Mouse (Mus musculus): Measurements from ENCODE around the gene P3h4.

Gene P3h4
- long read RNA-seq, experiment 1, transcript P3h4-201 (8 exons, 2,178 nt): major isoform, 33 of 36 reads
- long read RNA-seq, experiment 1, partial matches to known transcripts: 1 of 36 reads
- long read RNA-seq, experiment 1, other reads (novel, unspliced or antisense): 2 of 36 reads
- long read RNA-seq, experiment 2, transcript P3h4-201 (8 exons, 2,178 nt): major isoform, 87 of 100 reads
- long read RNA-seq, experiment 2, partial matches to known transcripts: 4 of 100 reads
- long read RNA-seq, experiment 2, other reads (novel, unspliced or antisense): 9 of 100 reads

GRCm38 (mm10) chr11:100414021-100414913, at the start of gene P3h4:
P3h4 (minus strand) TSS chr11:100414836.
- intact Hi-C loops (cut with DNase I): no loop called here

GRCm38 (mm10) chr11:100462699-100463098, 48.1 kb upstream of the P3h4 start:
- intact Hi-C loops (cut with DNase I): no loop called here

- intact Hi-C loops (cut with DNase I): no loop called here
Measured at GRCm38 (mm10) chr11:100457711-100458110, 43.1 kb upstream of the P3h4 start.

- intact Hi-C loops (cut with DNase I): no loop called here
Measured at GRCm38 (mm10) chr11:100457247-100457646, 42.6 kb upstream of the P3h4 start.

- intact Hi-C loops (cut with DNase I): no loop called here
Measured at GRCm38 (mm10) chr11:100442625-100443024, 28.0 kb upstream of the P3h4 start.

- intact Hi-C loops (cut with DNase I): no loop called here
Measured at GRCm38 (mm10) chr11:100441797-100442196, 27.2 kb upstream of the P3h4 start, which contains the start of the genes Nt5c3b and Klhl10. Nt5c3b (minus strand) TSS chr11:100441808. Klhl10 (plus strand) TSS chr11:100441917.

- intact Hi-C loops (cut with DNase I): no loop called here
Measured at GRCm38 (mm10) chr11:100440691-100441522, 26.3 kb upstream of the P3h4 start.

GRCm38 (mm10) chr11:100437901-100438300, 23.3 kb upstream of the P3h4 start:
- intact Hi-C loops (cut with DNase I): no loop called here

GRCm38 (mm10) chr11:100435678-100436246, 21.1 kb upstream of the P3h4 start:
- intact Hi-C loops (cut with DNase I): no loop called here

- intact Hi-C loops (cut with DNase I): no loop called here
Measured at GRCm38 (mm10) chr11:100432002-100432401, 17.4 kb upstream of the P3h4 start.

- intact Hi-C loops (cut with DNase I): no loop called here
Measured at GRCm38 (mm10) chr11:100430052-100430451, 15.4 kb upstream of the P3h4 start.

- intact Hi-C loops (cut with DNase I): loop anchor here (5.0 kb wide), 2 partner anchors 44 to 129 kb away; partner anchors contain the start of gene Klhl11
Measured at GRCm38 (mm10) chr11:100428612-100429199, 14.1 kb upstream of the P3h4 start.

GRCm38 (mm10) chr11:100426820-100427219, 12.2 kb upstream of the P3h4 start:
- intact Hi-C loops (cut with DNase I): loop anchor here (2.0 to 5.0 kb wide), 3 partner anchors 45 to 274 kb away; partner anchors contain the start of gene Klhl11

- intact Hi-C loops (cut with DNase I): loop anchor here (2.0 to 5.0 kb wide), 3 partner anchors 46 to 275 kb away; partner anchors contain the start of gene Klhl11
Measured at GRCm38 (mm10) chr11:100425851-100426250, 11.2 kb upstream of the P3h4 start.

GRCm38 (mm10) chr11:100423836-100424235, 9.2 kb upstream of the P3h4 start:
- intact Hi-C loops (cut with DNase I): no loop called here

- intact Hi-C loops (cut with DNase I): no loop called here
Measured at GRCm38 (mm10) chr11:100421537-100421936, 6.9 kb upstream of the P3h4 start.

- intact Hi-C loops (cut with DNase I): no loop called here
Measured at GRCm38 (mm10) chr11:100414914-100415822, 532 bp upstream of the P3h4 start, which contains the start of gene Fkbp10. Fkbp10 (plus strand) TSS chr11:100415697.

- intact Hi-C loops (cut with DNase I): no loop called here
Measured at GRCm38 (mm10) chr11:100413541-100413940, 1.1 kb downstream of the P3h4 start.

GRCm38 (mm10) chr11:100411736-100412135, 2.9 kb downstream of the P3h4 start:
- intact Hi-C loops (cut with DNase I): no loop called here

Data from adrenal gland (tissue).